Mouse (Mus musculus): ENCODE data around the gene Dhrs7c. TPM values are rescaled to one million over a fixed set of nuclear protein-coding genes. Genes with fewer than 3 reads are reported as not detected.

Dhrs7c gene
- polyA plus RNA-seq, 1 experiment from 2014 or later: not detected

- 77% methylated on average over 6 of the region's 6 CpGs for WGBS
- Histone ChIP-seq H3K27me3 (replicated peaks; ENCODE audit: control insufficient read depth, insufficient read depth, low read length) (no peaks in the 10 kb centered on the region), H3K36me3 (ENCODE audit: control insufficient read depth, insufficient read depth, low read length) (no peaks in the 10 kb centered on the region), H3K4me2 (no peak overlapping the region), H3K4me1 (replicated peaks; ENCODE audit: control insufficient read depth, insufficient read depth, low read length) (no peaks in the 10 kb centered on the region), H3K4me3 (ENCODE audit: low read depth, low read length) (no peak overlapping the region), H3K9ac (ENCODE audit: low read depth, low read length) (no peak overlapping the region), H3K9me3 (ENCODE audit: control insufficient read depth, low read length) (no peaks in the 10 kb centered on the region), H3K27ac (ENCODE audit: low read depth, low read length) (no peak overlapping the region)
- no peak for ATAC-seq (replicated peaks; ENCODE audit: low FRiP score)
- no peak for DNase-seq (ENCODE audit: low spot score)
Observed at GRCm38 (mm10) chr11:67829530-67829929, 31.5 kb downstream of the Dhrs7c start.

GRCm38 (mm10) chr11:67831820-67832219 lies 33.8 kb downstream of the Dhrs7c start:
- Histone ChIP-seq H3K9ac (ENCODE audit: low read depth, low read length) (no peak overlapping the region), H3K4me3 (ENCODE audit: low read depth, low read length) (no peak overlapping the region), H3K27ac (ENCODE audit: low read depth, low read length) (no peak overlapping the region), H3K36me3 (ENCODE audit: control insufficient read depth, insufficient read depth, low read length) (no peaks in the 10 kb centered on the region), H3K27me3 (replicated peaks; ENCODE audit: control insufficient read depth, insufficient read depth, low read length) (no peaks in the 10 kb centered on the region), H3K4me2 (no peak overlapping the region), H3K9me3 (ENCODE audit: control insufficient read depth, low read length) (no peaks in the 10 kb centered on the region), H3K4me1 (replicated peaks; ENCODE audit: control insufficient read depth, insufficient read depth, low read length) (no peaks in the 10 kb centered on the region)
- no peak for ATAC-seq (replicated peaks; ENCODE audit: low FRiP score)
- DNase-seq (ENCODE audit: low spot score): no peak
- WGBS: 68% methylated on average over 5 of the region's 5 CpGs

GRCm38 (mm10) chr11:67835408-67836078 lies 37.6 kb downstream of the Dhrs7c start:
- no peak overlapping the region for H3K4me2 ChIP-seq
- no peak overlapping the region for H3K27ac ChIP-seq (ENCODE audit: low read depth, low read length)
- ATAC-seq (replicated peaks; ENCODE audit: low FRiP score): no peak

GRCm38 (mm10) chr11:67839810-67840209 lies 41.8 kb downstream of the Dhrs7c start:
- no peaks in the 10 kb centered on the region for H3K36me3 ChIP-seq (ENCODE audit: control insufficient read depth, insufficient read depth, low read length)
- no peaks in the 10 kb centered on the region for H3K27me3 ChIP-seq (replicated peaks; ENCODE audit: control insufficient read depth, insufficient read depth, low read length)

More at GRCm38 (mm10) chr11:67835408-67836078, 37.6 kb downstream of the Dhrs7c start:
- no peaks in the 10 kb centered on the region for H3K27me3 ChIP-seq (replicated peaks; ENCODE audit: control insufficient read depth, insufficient read depth, low read length)
- no peak overlapping the region for H3K9ac ChIP-seq (ENCODE audit: low read depth, low read length)
- H3K9me3 ChIP-seq (ENCODE audit: control insufficient read depth, low read length): no peaks in the 10 kb centered on the region
- WGBS: 90% methylated on average over 10 of the region's 10 CpGs
- H3K4me1 ChIP-seq (replicated peaks; ENCODE audit: control insufficient read depth, insufficient read depth, low read length): no peaks in the 10 kb centered on the region
- DNase-seq (ENCODE audit: low spot score): no peak
- H3K36me3 ChIP-seq (ENCODE audit: control insufficient read depth, insufficient read depth, low read length): no peaks in the 10 kb centered on the region
- H3K4me3 ChIP-seq (ENCODE audit: low read depth, low read length): no peak overlapping the region

GRCm38 (mm10) chr11:67845193-67845592 lies 47.2 kb downstream of the Dhrs7c start:
- ATAC-seq (replicated peaks; ENCODE audit: low FRiP score): no peak
- Histone ChIP-seq H3K9ac (ENCODE audit: low read depth, low read length) (no peak overlapping the region), H3K27ac (ENCODE audit: low read depth, low read length) (no peak overlapping the region), H3K4me2 (no peak overlapping the region), H3K36me3 (ENCODE audit: control insufficient read depth, insufficient read depth, low read length) (no peaks in the 10 kb centered on the region), H3K9me3 (ENCODE audit: control insufficient read depth, low read length) (no peaks in the 10 kb centered on the region), H3K4me1 (replicated peaks; ENCODE audit: control insufficient read depth, insufficient read depth, low read length) (no peaks in the 10 kb centered on the region), H3K4me3 (ENCODE audit: low read depth, low read length) (no peak overlapping the region), H3K27me3 (replicated peaks; ENCODE audit: control insufficient read depth, insufficient read depth, low read length) (no peaks in the 10 kb centered on the region)
- DNase-seq (ENCODE audit: low spot score): no peak
- 82% methylated on average over 4 of the region's 4 CpGs for WGBS

More at GRCm38 (mm10) chr11:67839810-67840209, 41.8 kb downstream of the Dhrs7c start:
- DNase-seq (ENCODE audit: low spot score) (no peak), ATAC-seq (replicated peaks; ENCODE audit: low FRiP score) (no peak)
- 59% methylated on average over 1 of the region's 1 CpGs for WGBS
- H3K4me3 ChIP-seq (ENCODE audit: low read depth, low read length): no peak overlapping the region
- no peak overlapping the region for H3K9ac ChIP-seq (ENCODE audit: low read depth, low read length)
- H3K27ac ChIP-seq (ENCODE audit: low read depth, low read length): no peak overlapping the region
- H3K9me3 ChIP-seq (ENCODE audit: control insufficient read depth, low read length): no peaks in the 10 kb centered on the region
- H3K4me1 ChIP-seq (replicated peaks; ENCODE audit: control insufficient read depth, insufficient read depth, low read length): no peaks in the 10 kb centered on the region
- no peak overlapping the region for H3K4me2 ChIP-seq

GRCm38 (mm10) chr11:67851770-67852169 lies 53.8 kb downstream of the Dhrs7c start:
- H3K27me3 ChIP-seq (replicated peaks; ENCODE audit: control insufficient read depth, insufficient read depth, low read length): no peaks in the 10 kb centered on the region
- no peaks in the 10 kb centered on the region for H3K36me3 ChIP-seq (ENCODE audit: control insufficient read depth, insufficient read depth, low read length)
- H3K4me3 ChIP-seq (ENCODE audit: low read depth, low read length): no peak overlapping the region
- H3K9ac ChIP-seq (ENCODE audit: low read depth, low read length): no peak overlapping the region
- no peaks in the 10 kb centered on the region for H3K9me3 ChIP-seq (ENCODE audit: control insufficient read depth, low read length)
- no peak overlapping the region for H3K27ac ChIP-seq (ENCODE audit: low read depth, low read length)
- no peaks in the 10 kb centered on the region for H3K4me1 ChIP-seq (replicated peaks; ENCODE audit: control insufficient read depth, insufficient read depth, low read length)
- no peak for DNase-seq (ENCODE audit: low spot score)
- ATAC-seq (replicated peaks; ENCODE audit: low FRiP score): no peak
- no peak overlapping the region for H3K4me2 ChIP-seq
- 64% methylated on average over 5 of the region's 5 CpGs for WGBS

- Histone ChIP-seq H3K4me3 (ENCODE audit: low read depth, low read length) (no peak overlapping the region), H3K4me1 (replicated peaks; ENCODE audit: control insufficient read depth, insufficient read depth, low read length) (no peaks in the 10 kb centered on the region), H3K9ac (ENCODE audit: low read depth, low read length) (no peak overlapping the region), H3K27ac (ENCODE audit: low read depth, low read length) (no peak overlapping the region), H3K36me3 (ENCODE audit: control insufficient read depth, insufficient read depth, low read length) (no peaks in the 10 kb centered on the region), H3K9me3 (ENCODE audit: control insufficient read depth, low read length) (no peaks in the 10 kb centered on the region), H3K27me3 (replicated peaks; ENCODE audit: control insufficient read depth, insufficient read depth, low read length) (no peaks in the 10 kb centered on the region), H3K4me2 (no peak overlapping the region)
- DNase-seq (ENCODE audit: low spot score) (no peak), ATAC-seq (replicated peaks; ENCODE audit: low FRiP score) (no peak)
- 52% methylated on average over 6 of the region's 6 CpGs for WGBS
Observed at GRCm38 (mm10) chr11:67853996-67854395, 56.0 kb downstream of the Dhrs7c start.

GRCm38 (mm10) chr11:67855035-67855434 lies 57.0 kb downstream of the Dhrs7c start:
- ATAC-seq (replicated peaks; ENCODE audit: low FRiP score) (no peak), DNase-seq (ENCODE audit: low spot score) (no peak)
- Histone ChIP-seq H3K27ac (ENCODE audit: low read depth, low read length) (no peak overlapping the region), H3K9me3 (ENCODE audit: control insufficient read depth, low read length) (no peaks in the 10 kb centered on the region), H3K9ac (ENCODE audit: low read depth, low read length) (no peak overlapping the region), H3K4me1 (replicated peaks; ENCODE audit: control insufficient read depth, insufficient read depth, low read length) (no peaks in the 10 kb centered on the region), H3K4me2 (no peak overlapping the region), H3K36me3 (ENCODE audit: control insufficient read depth, insufficient read depth, low read length) (no peaks in the 10 kb centered on the region), H3K4me3 (ENCODE audit: low read depth, low read length) (no peak overlapping the region), H3K27me3 (replicated peaks; ENCODE audit: control insufficient read depth, insufficient read depth, low read length) (no peaks in the 10 kb centered on the region)
- 29% methylated on average over 2 of the region's 2 CpGs for WGBS

GRCm38 (mm10) chr11:67858518-67858917 lies 60.5 kb downstream of the Dhrs7c start:
- WGBS: 80% methylated on average over 9 of the region's 9 CpGs

More at GRCm38 (mm10) chr11:67858518-67858917, 60.5 kb downstream of the Dhrs7c start:
- Histone ChIP-seq H3K9me3 (ENCODE audit: control insufficient read depth, low read length) (no peaks in the 10 kb centered on the region), H3K27me3 (replicated peaks; ENCODE audit: control insufficient read depth, insufficient read depth, low read length) (no peaks in the 10 kb centered on the region), H3K36me3 (ENCODE audit: control insufficient read depth, insufficient read depth, low read length) (no peaks in the 10 kb centered on the region), H3K4me3 (ENCODE audit: low read depth, low read length) (no peak overlapping the region), H3K4me1 (replicated peaks; ENCODE audit: control insufficient read depth, insufficient read depth, low read length) (no peaks in the 10 kb centered on the region), H3K9ac (ENCODE audit: low read depth, low read length) (no peak overlapping the region), H3K27ac (ENCODE audit: low read depth, low read length) (no peak overlapping the region), H3K4me2 (no peak overlapping the region)
- DNase-seq (ENCODE audit: low spot score): no peak
- no peak for ATAC-seq (replicated peaks; ENCODE audit: low FRiP score)

All from liver, embryonic 11.5 days (tissue).